Mouse (Mus musculus) midbrain, embryonic 14.5 days (tissue): ENCODE data around the gene Guca2a. TPM values are rescaled to one million over a fixed set of nuclear protein-coding genes. Genes with fewer than 3 reads are reported as not detected.

Source experiments
- ATAC-seq: fragments of 200-750 bp; cut with Nextera tagmentation; 2 replicates; pipeline ENCODE4 v1.8.0; 2017; ENCODE audit warnings: moderate number of reproducible peaks, moderate library complexity; ENCODE audit not compliant: low FRiP score, low TSS enrichment
- DNase-seq: peaks from one replicate; pipeline ENCODE4 v3.0.0-alpha.2; 2015
- H3K27ac ChIP-seq: fragments of 300-500 bp; sonication (generic); replicated peaks from 2 replicates; pipeline ENCODE4 v1.5.1; 2014; ENCODE audit warnings: mild to moderate bottlenecking, low read depth, low read length, moderate library complexity
- H3K27me3 ChIP-seq: fragments of 300-500 bp; sonication (generic); 2 replicates; pipeline ENCODE4 v1.6.1; 2014; ENCODE audit warnings: low read length, control low read depth, mixed read lengths; ENCODE audit not compliant: control insufficient read depth, insufficient read depth
- H3K36me3 ChIP-seq: fragments of 300-500 bp; sonication (generic); 2 replicates; pipeline ENCODE4 v1.6.1; 2014; ENCODE audit warnings: low read length, control low read depth; ENCODE audit not compliant: control insufficient read depth, insufficient read depth
- H3K4me1 ChIP-seq: fragments of 300-500 bp; sonication (generic); 2 replicates; pipeline ENCODE4 v1.6.1; 2014; ENCODE audit warnings: mild to moderate bottlenecking, antibody characterized with exemption, low read length, control low read depth; ENCODE audit not compliant: control insufficient read depth, insufficient read depth
- H3K4me2 ChIP-seq: fragments of 300-500 bp; sonication (generic); 2 replicates; pipeline ENCODE4 v1.6.1; 2014; ENCODE audit warnings: mild to moderate bottlenecking, low read length, moderate library complexity
- H3K4me3 ChIP-seq: fragments of 300-500 bp; sonication (generic); replicated peaks from 2 replicates; pipeline ENCODE4 v1.5.1; 2014; ENCODE audit warnings: low read depth, low read length
- H3K9ac ChIP-seq: fragments of 300-500 bp; sonication (generic); replicated peaks from 2 replicates; pipeline ENCODE4 v1.6.1; 2014; ENCODE audit warnings: mild to moderate bottlenecking, low read length, moderate library complexity
- H3K9me3 ChIP-seq: fragments of 300-500 bp; sonication (generic); 2 replicates; pipeline ENCODE4 v1.6.1; 2016; ENCODE audit warnings: low read length, control low read depth, mixed read lengths; ENCODE audit not compliant: control insufficient read depth
- WGBS: fragments of 180-500 bp; shearing (Covaris S2); extraction: QIAGEN DNeasy Blood & Tissue Kit; methylation state at CpG from one replicate; pipeline ENCODE4 v1.1.7; 2014; 5-methylcytosine and 5-hydroxymethylcytosine counted together
- polyA plus RNA-seq: library from polyadenylated mRNA; unstranded; fragments of >200 nt; fragmentation: Nextera tagmentation; extraction: Ambion mirVana; gene quantifications from 2 replicates; pipeline ENCODE4 v1.2.1, GENCODE M21; 2014

Gene Guca2a
- polyA plus RNA-seq: not detected in 2 replicates

DNA sequence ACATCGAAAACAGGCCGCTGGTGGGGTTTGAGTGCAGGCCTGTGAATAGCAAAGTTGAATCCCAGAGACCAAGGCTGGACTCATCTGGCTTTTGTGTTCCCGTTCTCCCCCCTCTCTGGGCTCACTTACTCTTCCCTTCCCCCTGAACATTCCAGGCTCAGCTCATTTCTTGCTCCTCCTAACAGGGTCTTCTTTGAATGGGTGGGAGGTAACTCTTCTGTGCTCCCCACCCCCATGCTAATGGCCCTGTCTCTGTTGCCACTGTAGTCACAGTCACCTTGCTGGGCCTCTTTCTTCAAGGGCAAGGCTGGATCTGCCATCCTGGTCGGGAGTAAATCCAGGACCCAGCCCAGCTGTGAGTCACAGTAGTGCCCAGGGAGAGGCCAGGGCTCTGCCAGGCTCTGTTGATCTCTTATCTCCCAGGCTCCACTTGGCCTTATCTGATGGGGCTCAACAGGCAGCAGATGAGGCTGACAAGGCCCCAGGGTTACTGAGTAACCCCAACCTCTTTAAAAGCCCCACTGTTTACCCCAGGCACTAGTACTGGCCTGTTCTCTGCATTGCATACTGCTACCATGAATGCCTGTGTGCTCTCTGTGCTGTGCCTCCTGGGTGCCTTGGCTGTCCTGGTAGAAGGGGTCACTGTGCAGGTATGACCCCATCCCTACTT lies at the start of gene Guca2a:
Gene Guca2a, plus strand, starts transcription at position 529 of the 670 bp plus-strand sequence.
- DNase-seq: no peak
- no peak for ATAC-seq
- Histone ChIP-seq H3K4me2 (no peak within 1 kb of the TSS), H3K9me3 (no peaks in the 10 kb centered on the region), H3K27me3 (no peaks in the 10 kb centered on the region), H3K9ac (no peak within 1 kb of the TSS), H3K27ac (no peak within 1 kb of the TSS), H3K36me3 (no peaks in the 10 kb centered on the region), H3K4me3 (no peak within 1 kb of the TSS), H3K4me1 (no peaks in the 10 kb centered on the region)
- WGBS: 75% methylated on average over 4 of the region's 4 CpGs

DNA sequence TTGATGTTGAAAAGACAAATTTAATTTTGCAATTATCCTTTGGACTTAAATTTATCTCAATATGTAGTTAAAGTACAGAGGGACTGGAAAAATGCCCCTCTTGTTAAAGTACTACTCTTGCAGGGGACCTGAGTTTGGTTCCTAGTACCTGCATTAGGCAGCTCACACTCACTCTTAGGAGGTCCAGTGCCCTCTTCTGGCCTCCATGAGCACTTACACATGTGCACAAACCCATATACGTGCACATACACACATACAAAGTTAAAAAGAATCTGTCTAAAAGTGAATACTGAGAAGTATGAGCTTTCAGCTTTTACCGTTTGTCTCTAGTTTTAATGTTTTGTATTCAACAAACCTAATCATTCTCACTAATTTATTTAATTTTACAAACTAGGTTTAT lies 49.5 kb upstream of the Guca2a start:
- DNase-seq (no peak), ATAC-seq (no peak)
- no peak overlapping the region for H3K4me2 ChIP-seq
- peaks cover 4% of the 10 kb centered on the region; the same call in 1 of the 2 replicates for H3K4me1 ChIP-seq
- H3K4me3 ChIP-seq: no peak overlapping the region
- H3K27me3 ChIP-seq: no peaks in the 10 kb centered on the region
- H3K36me3 ChIP-seq: peaks cover 10% of the 10 kb centered on the region; the same call in 1 of the 2 replicates
- WGBS: 96% methylated on average over 2 of the region's 2 CpGs
- H3K27ac ChIP-seq: no peak overlapping the region
- no peak overlapping the region for H3K9ac ChIP-seq
- H3K9me3 ChIP-seq: no peaks in the 10 kb centered on the region

DNA sequence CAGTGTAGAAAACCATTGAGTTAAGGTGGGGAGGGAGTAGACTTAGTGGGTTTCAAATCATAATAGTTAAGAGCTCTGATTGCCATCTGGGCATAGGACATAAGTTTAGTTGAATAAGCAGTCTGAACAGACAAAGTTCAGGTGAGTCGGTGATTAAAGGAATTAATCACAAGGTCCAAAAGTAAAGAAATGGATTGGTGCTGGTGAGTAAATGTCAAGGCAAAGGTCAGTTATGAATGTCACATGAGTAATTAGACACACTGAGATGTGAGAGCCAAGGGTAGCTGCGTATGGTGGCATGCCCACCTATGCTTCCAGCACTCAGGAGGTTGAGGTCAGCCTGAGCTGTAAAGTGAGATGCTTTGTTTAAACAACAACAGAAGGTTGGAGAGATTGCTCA lies 48.1 kb upstream of the Guca2a start:
- no peak for ATAC-seq
- Histone ChIP-seq H3K4me1 (peaks cover 4% of the 10 kb centered on the region; the same call in 1 of the 2 replicates), H3K27ac (no peak overlapping the region), H3K9me3 (no peaks in the 10 kb centered on the region), H3K36me3 (peaks cover 10% of the 10 kb centered on the region; the same call in 1 of the 2 replicates), H3K9ac (no peak overlapping the region), H3K4me2 (no peak overlapping the region), H3K27me3 (no peaks in the 10 kb centered on the region), H3K4me3 (no peak overlapping the region)
- no peak for DNase-seq
- 88% methylated on average over 2 of the region's 2 CpGs for WGBS

DNA sequence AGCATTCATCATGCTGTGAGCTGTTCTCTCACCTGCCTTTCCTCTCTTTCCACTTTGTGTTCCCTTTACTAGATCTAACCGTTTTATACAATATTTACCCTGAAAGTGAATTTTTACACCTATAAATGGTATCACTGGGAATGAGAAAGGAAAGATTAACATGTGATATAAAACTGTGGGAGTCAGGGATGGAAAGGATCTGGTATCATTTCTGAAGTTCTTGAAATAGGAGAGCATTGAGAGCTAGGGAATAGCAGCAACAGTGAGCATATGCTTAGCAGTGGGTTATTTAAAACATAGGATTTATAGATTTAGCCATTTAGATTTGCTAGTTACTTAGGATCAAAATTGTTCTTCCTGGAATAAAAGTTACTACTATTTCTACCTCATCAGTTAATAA lies 47.5 kb upstream of the Guca2a start:
- WGBS: 91% methylated on average over 1 of the region's 1 CpGs
- no peak for DNase-seq
- Histone ChIP-seq H3K4me2 (no peak overlapping the region), H3K9me3 (no peaks in the 10 kb centered on the region), H3K27ac (no peak overlapping the region), H3K36me3 (peaks cover 10% of the 10 kb centered on the region; the same call in 1 of the 2 replicates), H3K4me1 (peaks cover 4% of the 10 kb centered on the region; the same call in 1 of the 2 replicates), H3K27me3 (no peaks in the 10 kb centered on the region), H3K4me3 (no peak overlapping the region), H3K9ac (no peak overlapping the region)
- ATAC-seq: no peak

DNA sequence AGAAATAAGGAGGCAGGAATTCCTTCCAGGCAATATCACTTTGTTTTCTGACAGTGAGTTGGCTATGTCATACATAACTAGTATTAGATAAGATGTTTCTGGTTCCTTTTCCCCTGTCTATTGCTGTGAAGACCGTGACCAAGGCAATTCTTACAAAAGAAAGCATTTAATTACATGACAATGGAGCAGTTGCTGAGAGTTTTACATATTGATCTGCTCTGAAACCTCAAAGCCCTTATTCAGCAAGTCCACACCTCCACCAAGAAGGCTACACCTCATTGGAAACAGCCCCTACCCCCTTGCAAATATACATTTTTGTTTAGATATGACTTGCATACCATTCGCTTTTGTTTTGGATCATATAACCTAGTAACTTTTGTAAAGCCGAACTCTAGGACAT lies 45.0 kb upstream of the Guca2a start:
- Histone ChIP-seq H3K27me3 (no peaks in the 10 kb centered on the region), H3K9me3 (no peaks in the 10 kb centered on the region), H3K4me1 (peaks cover 4% of the 10 kb centered on the region; the same call in 1 of the 2 replicates), H3K4me2 (no peak overlapping the region), H3K27ac (no peak overlapping the region), H3K4me3 (no peak overlapping the region), H3K36me3 (peaks cover 6% of the 10 kb centered on the region; the same call in 1 of the 2 replicates), H3K9ac (no peak overlapping the region)
- no peak for DNase-seq
- ATAC-seq: no peak
- 59% methylated on average over 3 of the region's 3 CpGs for WGBS

DNA sequence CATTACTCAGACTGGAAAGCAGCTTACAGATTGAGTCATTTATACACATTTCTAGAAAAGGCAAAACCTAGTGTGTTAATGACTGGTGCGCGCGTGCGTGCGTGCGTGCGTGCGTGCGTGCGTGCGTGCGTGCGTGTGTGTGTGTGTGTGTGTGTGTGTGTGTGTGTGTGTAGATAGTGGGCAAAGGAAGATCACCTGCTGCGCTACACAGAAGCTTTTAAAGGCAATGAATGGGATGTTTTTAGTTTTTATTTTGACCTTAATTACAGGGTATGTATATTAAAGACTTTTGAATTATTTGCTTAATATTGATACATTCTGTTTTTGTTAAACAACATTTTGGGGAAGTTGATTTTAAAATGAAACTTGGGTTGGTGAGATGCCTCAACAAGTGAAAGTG lies 43.2 kb upstream of the Guca2a start:
- DNase-seq: no peak
- Histone ChIP-seq H3K9me3 (no peaks in the 10 kb centered on the region), H3K36me3 (no peaks in the 10 kb centered on the region), H3K4me2 (no peak overlapping the region), H3K9ac (no peak overlapping the region), H3K4me3 (no peak overlapping the region), H3K27me3 (no peaks in the 10 kb centered on the region), H3K4me1 (peaks cover 4% of the 10 kb centered on the region; the same call in 1 of the 2 replicates), H3K27ac (no peak overlapping the region)
- 93% methylated on average over 14 of the region's 14 CpGs for WGBS
- ATAC-seq: no peak

DNA sequence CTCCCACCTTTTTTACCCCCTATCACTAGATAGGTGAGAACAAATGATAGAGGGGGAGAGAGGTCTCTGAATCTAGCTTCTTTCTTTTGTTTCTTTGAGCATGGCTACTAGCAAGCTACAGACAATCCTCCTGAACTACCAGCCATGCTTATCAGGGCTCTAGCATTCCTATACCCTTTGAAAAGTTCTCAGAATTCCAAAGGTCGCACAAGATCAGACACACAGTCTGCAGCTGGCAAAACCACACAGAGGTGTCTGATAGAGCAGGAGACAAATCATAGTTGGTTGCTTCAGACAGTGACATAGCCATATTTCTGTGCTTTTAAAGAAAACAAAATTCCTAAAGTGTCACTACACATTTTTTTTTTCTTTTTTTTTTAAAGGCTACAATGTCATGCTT lies 37.9 kb upstream of the Guca2a start:
- Histone ChIP-seq H3K9me3 (no peaks in the 10 kb centered on the region), H3K9ac (no peak overlapping the region), H3K4me2 (no peak overlapping the region), H3K4me1 (no peaks in the 10 kb centered on the region), H3K27me3 (no peaks in the 10 kb centered on the region), H3K27ac (no peak overlapping the region), H3K4me3 (no peak overlapping the region), H3K36me3 (no peaks in the 10 kb centered on the region)
- ATAC-seq (no peak), DNase-seq (no peak)
- WGBS: 58% methylated on average over 1 of the region's 1 CpGs

DNA sequence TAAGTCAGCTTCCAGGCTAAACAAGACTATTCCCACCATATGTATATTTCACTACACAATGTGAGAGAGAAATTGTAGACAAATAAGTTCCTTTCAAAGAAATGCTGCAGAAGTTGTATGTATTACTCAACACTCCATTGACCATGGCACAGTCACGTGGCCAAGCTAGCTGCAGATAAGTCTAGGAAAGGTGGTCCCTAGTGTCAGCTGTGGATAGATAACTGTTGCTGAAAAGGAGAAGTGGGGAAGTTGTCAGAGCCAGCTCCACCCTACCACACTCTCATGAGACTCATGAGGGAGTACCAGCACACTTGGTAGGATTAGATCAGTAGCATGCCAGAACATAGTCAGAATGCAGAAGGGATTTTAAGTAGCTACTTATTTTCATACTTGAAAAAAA lies 28.0 kb upstream of the Guca2a start:
- Histone ChIP-seq H3K4me1 (no peaks in the 10 kb centered on the region), H3K4me3 (no peak overlapping the region), H3K4me2 (no peak overlapping the region), H3K27ac (no peak overlapping the region), H3K9me3 (no peaks in the 10 kb centered on the region), H3K36me3 (no peaks in the 10 kb centered on the region), H3K27me3 (no peaks in the 10 kb centered on the region), H3K9ac (no peak overlapping the region)
- ATAC-seq (no peak), DNase-seq (no peak)
- WGBS: 96% methylated on average over 1 of the region's 1 CpGs

DNA sequence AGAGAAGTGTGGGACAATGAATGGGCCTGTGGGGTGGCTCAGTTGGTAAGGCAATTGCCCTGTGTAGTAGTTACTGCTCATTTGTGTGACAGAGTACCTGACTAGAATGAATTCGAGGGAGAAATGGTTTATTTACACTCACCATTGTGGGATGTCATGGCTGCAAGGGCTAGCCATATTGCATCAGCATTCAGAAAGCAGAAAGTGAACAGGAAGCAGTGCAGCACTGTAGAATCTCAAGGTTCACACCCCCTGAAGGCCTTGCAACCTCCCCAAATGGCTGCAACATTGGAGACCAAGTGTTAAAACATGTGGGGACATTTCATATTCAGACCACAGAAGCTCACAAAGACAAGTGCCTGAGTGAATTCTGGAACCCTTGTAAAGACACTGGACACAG lies 23.4 kb upstream of the Guca2a start:
- DNase-seq (no peak), ATAC-seq (no peak)
- H3K9ac ChIP-seq: no peak overlapping the region
- H3K36me3 ChIP-seq: peaks cover 3% of the 10 kb centered on the region; the same call in 1 of the 2 replicates
- H3K27ac ChIP-seq: no peak overlapping the region
- H3K4me2 ChIP-seq: no peak overlapping the region
- H3K4me1 ChIP-seq: no peaks in the 10 kb centered on the region
- WGBS: 78% methylated on average over 1 of the region's 1 CpGs
- H3K9me3 ChIP-seq: no peaks in the 10 kb centered on the region
- H3K4me3 ChIP-seq: no peak overlapping the region
- H3K27me3 ChIP-seq: no peaks in the 10 kb centered on the region
